Mouse (Mus musculus): ENCODE measurements around the gene Dhrs3. TPM values are rescaled to one million over a fixed set of nuclear protein-coding genes. Genes with fewer than 3 reads are reported as not detected.

Dhrs3 gene
- polyA plus RNA-seq (2016; fragmentation: Nextera tagmentation; extraction: Ambion mirVana), result 28.4 and 30.0 TPM in 2 replicates

- Histone ChIP-seq H3K9ac (peak within 1 kb of the TSS; percentile 71), H3K4me3 (peak within 1 kb of the TSS; percentile 57), H3K27ac (ENCODE audit: poor library complexity, severe bottlenecking) (no peak within 1 kb of the TSS; the same call in 1 of the 2 replicates), H3K27me3 (replicated peaks) (peaks cover 13% of the 10 kb centered on the region; the same call in 1 of the 2 replicates), H3K4me2 (peak within 1 kb of the TSS; percentile 94), H3K36me3 (no peaks in the 10 kb centered on the region), H3K9me3 (replicated peaks) (no peaks in the 10 kb centered on the region), H3K4me1 (replicated peaks) (peaks cover 54% of the 10 kb centered on the region)
- peak; percentile 72 for ATAC-seq (ENCODE audit: insufficient number of reproducible peaks, low FRiP score)
- WGBS, result under 1% methylated on average over 55 of the region's 55 CpGs
These were observed at the start of gene Dhrs3 for GRCm38 (mm10) chr4:144892133-144892936. Dhrs3 (plus strand) TSS chr4:144892827.

GRCm38 (mm10) chr4:144861756-144862505, 30.7 kb upstream of the Dhrs3 start:
- H3K9me3 ChIP-seq (replicated peaks), result no peaks in the 10 kb centered on the region
- no peak overlapping the region for H3K27ac ChIP-seq (ENCODE audit: poor library complexity, severe bottlenecking)
- ATAC-seq (ENCODE audit: insufficient number of reproducible peaks, low FRiP score), result no peak
- WGBS, result 80% methylated on average over 3 of the region's 3 CpGs
- no peak overlapping the region for H3K9ac ChIP-seq
- H3K4me2 ChIP-seq, result no peak overlapping the region
- no peaks in the 10 kb centered on the region for H3K36me3 ChIP-seq
- no peak overlapping the region for H3K4me3 ChIP-seq
- H3K27me3 ChIP-seq (replicated peaks), result no peaks in the 10 kb centered on the region
- H3K4me1 ChIP-seq (replicated peaks), result no peaks in the 10 kb centered on the region

GRCm38 (mm10) chr4:144867926-144868325, 24.7 kb upstream of the Dhrs3 start:
- H3K27ac ChIP-seq (ENCODE audit: poor library complexity, severe bottlenecking), result no peak overlapping the region
- no peak overlapping the region for H3K4me3 ChIP-seq
- no peaks in the 10 kb centered on the region for H3K4me1 ChIP-seq (replicated peaks)
- H3K36me3 ChIP-seq, result no peaks in the 10 kb centered on the region
- H3K27me3 ChIP-seq (replicated peaks), result no peaks in the 10 kb centered on the region
- no peaks in the 10 kb centered on the region for H3K9me3 ChIP-seq (replicated peaks)
- H3K4me2 ChIP-seq, result no peak overlapping the region
- 64% methylated on average over 5 of the region's 5 CpGs for WGBS
- H3K9ac ChIP-seq, result no peak overlapping the region
- ATAC-seq (ENCODE audit: insufficient number of reproducible peaks, low FRiP score), result no peak

- no peak overlapping the region for H3K4me3 ChIP-seq
- H3K4me1 ChIP-seq (replicated peaks), result no peaks in the 10 kb centered on the region
- WGBS, result 73% methylated on average over 4 of the region's 4 CpGs
- no peaks in the 10 kb centered on the region for H3K9me3 ChIP-seq (replicated peaks)
- no peak overlapping the region for H3K9ac ChIP-seq
- ATAC-seq (ENCODE audit: insufficient number of reproducible peaks, low FRiP score), result no peak
- no peaks in the 10 kb centered on the region for H3K36me3 ChIP-seq
- H3K4me2 ChIP-seq, result no peak overlapping the region
- H3K27ac ChIP-seq (ENCODE audit: poor library complexity, severe bottlenecking), result no peak overlapping the region
- H3K27me3 ChIP-seq (replicated peaks), result no peaks in the 10 kb centered on the region
These were observed 24.0 kb upstream of the Dhrs3 start for GRCm38 (mm10) chr4:144868584-144868983.

GRCm38 (mm10) chr4:144872905-144873304, 19.7 kb upstream of the Dhrs3 start:
- no peaks in the 10 kb centered on the region for H3K4me1 ChIP-seq (replicated peaks)
- WGBS, result 33% methylated on average over 6 of the region's 6 CpGs
- H3K9ac ChIP-seq, result no peak overlapping the region
- H3K27me3 ChIP-seq (replicated peaks), result no peaks in the 10 kb centered on the region
- H3K36me3 ChIP-seq, result no peaks in the 10 kb centered on the region
- H3K9me3 ChIP-seq (replicated peaks), result no peaks in the 10 kb centered on the region
- no peak overlapping the region for H3K4me3 ChIP-seq
- H3K4me2 ChIP-seq, result no peak overlapping the region
- ATAC-seq (ENCODE audit: insufficient number of reproducible peaks, low FRiP score), result no peak
- H3K27ac ChIP-seq (ENCODE audit: poor library complexity, severe bottlenecking), result no peak overlapping the region

- no peak overlapping the region for H3K27ac ChIP-seq (ENCODE audit: poor library complexity, severe bottlenecking)
- no peaks in the 10 kb centered on the region for H3K36me3 ChIP-seq
- H3K9me3 ChIP-seq (replicated peaks), result no peaks in the 10 kb centered on the region
- no peak overlapping the region for H3K4me3 ChIP-seq
- no peaks in the 10 kb centered on the region for H3K4me1 ChIP-seq (replicated peaks)
- no peak for ATAC-seq (ENCODE audit: insufficient number of reproducible peaks, low FRiP score)
- WGBS, result 69% methylated on average over 2 of the region's 2 CpGs
- no peak overlapping the region for H3K4me2 ChIP-seq
- H3K27me3 ChIP-seq (replicated peaks), result no peaks in the 10 kb centered on the region
- no peak overlapping the region for H3K9ac ChIP-seq
These were observed 17.0 kb upstream of the Dhrs3 start for GRCm38 (mm10) chr4:144875576-144876093.

- Histone ChIP-seq H3K27me3 (replicated peaks) (no peaks in the 10 kb centered on the region), H3K4me3 (no peak overlapping the region), H3K9ac (no peak overlapping the region), H3K4me2 (no peak overlapping the region), H3K4me1 (replicated peaks) (no peaks in the 10 kb centered on the region), H3K9me3 (replicated peaks) (0 out of 2 replicates have a peak, but pooled peaks cover 5% of the 10 kb centered on the region), H3K27ac (ENCODE audit: poor library complexity, severe bottlenecking) (no peak overlapping the region), H3K36me3 (no peaks in the 10 kb centered on the region)
- no peak for ATAC-seq (ENCODE audit: insufficient number of reproducible peaks, low FRiP score)
- WGBS, result 54% methylated on average over 1 of the region's 1 CpGs
These were observed 13.1 kb upstream of the Dhrs3 start for GRCm38 (mm10) chr4:144879549-144879948.

GRCm38 (mm10) chr4:144881376-144881775, 11.3 kb upstream of the Dhrs3 start:
- Histone ChIP-seq H3K27me3 (replicated peaks) (no peaks in the 10 kb centered on the region), H3K4me3 (no peak overlapping the region), H3K4me1 (replicated peaks) (no peaks in the 10 kb centered on the region), H3K36me3 (no peaks in the 10 kb centered on the region), H3K4me2 (no peak overlapping the region), H3K9me3 (replicated peaks) (0 out of 2 replicates have a peak, but pooled peaks cover 5% of the 10 kb centered on the region), H3K27ac (ENCODE audit: poor library complexity, severe bottlenecking) (no peak overlapping the region), H3K9ac (no peak overlapping the region)
- 81% methylated on average over 2 of the region's 2 CpGs for WGBS
- ATAC-seq (ENCODE audit: insufficient number of reproducible peaks, low FRiP score), result no peak

GRCm38 (mm10) chr4:144882881-144883331, 9.7 kb upstream of the Dhrs3 start:
- WGBS, result 65% methylated on average over 8 of the region's 8 CpGs
- no peak overlapping the region; the same call in 1 of the 2 replicates for H3K27ac ChIP-seq (ENCODE audit: poor library complexity, severe bottlenecking)

GRCm38 (mm10) chr4:144886460-144886859, 6.2 kb upstream of the Dhrs3 start:
- peaks cover 5% of the 10 kb centered on the region; the same call in 1 of the 2 replicates for H3K27me3 ChIP-seq (replicated peaks)
- peaks cover 8% of the 10 kb centered on the region; the same call in 1 of the 2 replicates for H3K4me1 ChIP-seq (replicated peaks)
- H3K36me3 ChIP-seq, result no peaks in the 10 kb centered on the region
- no peak overlapping the region for H3K4me3 ChIP-seq
- ATAC-seq (ENCODE audit: insufficient number of reproducible peaks, low FRiP score), result no peak
- no peak overlapping the region for H3K9ac ChIP-seq
- H3K4me2 ChIP-seq, result no peak overlapping the region
- WGBS, result 55% methylated on average over 6 of the region's 6 CpGs
- 0 out of 2 replicates have a peak, but pooled peaks cover 3% of the 10 kb centered on the region for H3K9me3 ChIP-seq (replicated peaks)
- H3K27ac ChIP-seq (ENCODE audit: poor library complexity, severe bottlenecking), result no peak overlapping the region

More at GRCm38 (mm10) chr4:144882881-144883331, 9.7 kb upstream of the Dhrs3 start:
- H3K36me3 ChIP-seq, result no peaks in the 10 kb centered on the region
- no peak for ATAC-seq (ENCODE audit: insufficient number of reproducible peaks, low FRiP score)
- no peak overlapping the region for H3K4me3 ChIP-seq
- H3K4me2 ChIP-seq, result no peak overlapping the region
- H3K4me1 ChIP-seq (replicated peaks), result no peaks in the 10 kb centered on the region
- H3K27me3 ChIP-seq (replicated peaks), result no peaks in the 10 kb centered on the region
- H3K9me3 ChIP-seq (replicated peaks), result 0 out of 2 replicates have a peak, but pooled peaks cover 5% of the 10 kb centered on the region
- no peak overlapping the region for H3K9ac ChIP-seq

GRCm38 (mm10) chr4:144888750-144889149, 3.9 kb upstream of the Dhrs3 start:
- no peak overlapping the region for H3K4me2 ChIP-seq
- peaks cover 5% of the 10 kb centered on the region; the same call in 1 of the 2 replicates for H3K27me3 ChIP-seq (replicated peaks)
- H3K4me3 ChIP-seq, result no peak overlapping the region
- ATAC-seq (ENCODE audit: insufficient number of reproducible peaks, low FRiP score), result no peak
- no peak overlapping the region for H3K27ac ChIP-seq (ENCODE audit: poor library complexity, severe bottlenecking)
- H3K4me1 ChIP-seq (replicated peaks), result peaks cover 20% of the 10 kb centered on the region
- WGBS, result 76% methylated on average over 4 of the region's 4 CpGs
- H3K36me3 ChIP-seq, result no peaks in the 10 kb centered on the region
- no peak overlapping the region for H3K9ac ChIP-seq
- H3K9me3 ChIP-seq (replicated peaks), result no peaks in the 10 kb centered on the region

Measured in heart, embryonic 12.5 days (tissue).